Mouse (Mus musculus) cerebellum, adult 9-11 months (tissue): ENCODE measurements around the gene Hmcn2.
A peak's percentile ranks its signal among the peaks of the same experiment; 100 is the strongest.

Experiments used
- DNase-seq: peaks from one replicate; pipeline ENCODE4 v3.0.0; 2022

Gene Hmcn2

GRCm38 (mm10) chr2:31460025-31460571 lies 145.9 kb downstream of the Hmcn2 start:
- DNase-seq = no peak

- no peak for DNase-seq
These were observed 146.7 kb downstream of the Hmcn2 start for GRCm38 (mm10) chr2:31460920-31461319.

GRCm38 (mm10) chr2:31462051-31462450 lies 147.8 kb downstream of the Hmcn2 start:
- DNase-seq = no peak

- DNase-seq = no peak
These were observed 149.0 kb downstream of the Hmcn2 start for GRCm38 (mm10) chr2:31463253-31463652.

- no peak for DNase-seq
These were observed 149.7 kb downstream of the Hmcn2 start for GRCm38 (mm10) chr2:31463696-31464528.

- no peak for DNase-seq
These were observed 150.3 kb downstream of the Hmcn2 start for GRCm38 (mm10) chr2:31464529-31464910.

- no peak for DNase-seq
These were observed 153.2 kb downstream of the Hmcn2 start for GRCm38 (mm10) chr2:31467457-31467856.

GRCm38 (mm10) chr2:31468857-31469256 lies 154.6 kb downstream of the Hmcn2 start:
- DNase-seq = no peak

- DNase-seq = no peak
These were observed 155.3 kb downstream of the Hmcn2 start for GRCm38 (mm10) chr2:31469480-31469879.

GRCm38 (mm10) chr2:31469931-31470682 lies 155.9 kb downstream of the Hmcn2 start, which contains the start of gene Ass1:
Ass1 (plus strand) TSS chr2:31470207.
- peak; percentile 50 for DNase-seq

GRCm38 (mm10) chr2:31470683-31471385 lies 156.6 kb downstream of the Hmcn2 start:
- DNase-seq = no peak

GRCm38 (mm10) chr2:31471611-31472010 lies 157.4 kb downstream of the Hmcn2 start:
- no peak for DNase-seq

GRCm38 (mm10) chr2:31472406-31473065 lies 158.3 kb downstream of the Hmcn2 start:
- DNase-seq = no peak

- DNase-seq = no peak
These were observed 159.7 kb downstream of the Hmcn2 start for GRCm38 (mm10) chr2:31473941-31474340.

- no peak for DNase-seq
These were observed 160.5 kb downstream of the Hmcn2 start for GRCm38 (mm10) chr2:31474686-31475085.

GRCm38 (mm10) chr2:31476107-31476820 lies 162.0 kb downstream of the Hmcn2 start:
- DNase-seq = no peak

- DNase-seq = no peak
These were observed 163.3 kb downstream of the Hmcn2 start for GRCm38 (mm10) chr2:31477234-31478161.

GRCm38 (mm10) chr2:31482914-31483575 lies 168.8 kb downstream of the Hmcn2 start:
- peak; percentile 79 for DNase-seq

GRCm38 (mm10) chr2:31484187-31484586 lies 170.0 kb downstream of the Hmcn2 start:
- peak; percentile 80 for DNase-seq

- DNase-seq = peak; percentile 69
These were observed 175.0 kb downstream of the Hmcn2 start for GRCm38 (mm10) chr2:31489166-31489565.
